Mouse (Mus musculus) left cerebral cortex, adult 2 months (tissue): Measurements from ENCODE around the gene Hectd4. TPM values are rescaled to one million over a fixed set of nuclear protein-coding genes. Genes with fewer than 3 reads are reported as not detected.

Source experiments
- DNase-seq, 2 experiments: peaks; one replicate each; pipeline ENCODE4 v3.0.0; 2021 to 2022; ENCODE audit warnings: low spot score in 2 of 2, mixed read lengths in 1 of 2; ENCODE audit errors: extremely low spot score in 1 of 2
- H3K27ac ChIP-seq: fragments of 200-600 bp; 2 replicates; pipeline ENCODE4 v1.8.1; 2022
- H3K4me3 ChIP-seq: fragments of 200-600 bp; 2 replicates; pipeline ENCODE4 v1.8.1; 2022
- CTCF ChIP-seq: fragments of 200-600 bp; IDR thresholded peaks from 2 replicates; pipeline ENCODE4 v1.8.1; 2022; ENCODE audit warnings: antibody characterized with exemption, mild to moderate bottlenecking, moderate library complexity
- intact Hi-C: fragments of 180-260 bp; cut with DNase I; formaldehyde crosslinking; loops from one replicate; pipeline ENCODE4 v1.15.1; 2025
- total RNA-seq, 2 experiments: library from RNA; stranded (reverse); gene quantifications; 2 replicates each; pipeline ENCODE4 v1.2.3; 2021

The Hectd4 gene
- total RNA-seq, 2 experiments from 2014 or later, result 186 to 205 TPM

DNA sequence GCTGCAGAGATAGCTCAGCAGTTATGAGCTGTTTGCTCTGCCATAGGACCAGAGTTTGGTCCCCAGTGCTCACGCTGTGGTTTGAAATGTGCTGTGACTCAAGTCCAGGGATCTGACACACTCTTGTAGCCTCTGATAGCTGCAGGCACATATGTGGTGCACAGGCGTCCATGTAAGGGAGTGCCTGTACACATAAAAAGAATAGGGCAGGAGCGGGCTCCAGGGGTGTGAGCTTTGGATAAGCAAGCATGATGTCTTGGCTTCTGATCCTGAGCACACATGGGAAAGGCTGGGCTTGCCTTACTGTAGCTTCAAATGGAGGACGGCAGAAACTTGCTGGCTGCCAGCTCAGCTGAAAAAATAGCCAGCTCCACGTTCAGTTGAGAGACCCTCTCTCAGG is 175.6 kb downstream of the Hectd4 start:
- DNase-seq, result no peak
- no peak overlapping the region for H3K4me3 ChIP-seq
- intact Hi-C loops, result no loop called here
- TF ChIP-seq CTCF, result no peak
- no peak overlapping the region for H3K27ac ChIP-seq

DNA sequence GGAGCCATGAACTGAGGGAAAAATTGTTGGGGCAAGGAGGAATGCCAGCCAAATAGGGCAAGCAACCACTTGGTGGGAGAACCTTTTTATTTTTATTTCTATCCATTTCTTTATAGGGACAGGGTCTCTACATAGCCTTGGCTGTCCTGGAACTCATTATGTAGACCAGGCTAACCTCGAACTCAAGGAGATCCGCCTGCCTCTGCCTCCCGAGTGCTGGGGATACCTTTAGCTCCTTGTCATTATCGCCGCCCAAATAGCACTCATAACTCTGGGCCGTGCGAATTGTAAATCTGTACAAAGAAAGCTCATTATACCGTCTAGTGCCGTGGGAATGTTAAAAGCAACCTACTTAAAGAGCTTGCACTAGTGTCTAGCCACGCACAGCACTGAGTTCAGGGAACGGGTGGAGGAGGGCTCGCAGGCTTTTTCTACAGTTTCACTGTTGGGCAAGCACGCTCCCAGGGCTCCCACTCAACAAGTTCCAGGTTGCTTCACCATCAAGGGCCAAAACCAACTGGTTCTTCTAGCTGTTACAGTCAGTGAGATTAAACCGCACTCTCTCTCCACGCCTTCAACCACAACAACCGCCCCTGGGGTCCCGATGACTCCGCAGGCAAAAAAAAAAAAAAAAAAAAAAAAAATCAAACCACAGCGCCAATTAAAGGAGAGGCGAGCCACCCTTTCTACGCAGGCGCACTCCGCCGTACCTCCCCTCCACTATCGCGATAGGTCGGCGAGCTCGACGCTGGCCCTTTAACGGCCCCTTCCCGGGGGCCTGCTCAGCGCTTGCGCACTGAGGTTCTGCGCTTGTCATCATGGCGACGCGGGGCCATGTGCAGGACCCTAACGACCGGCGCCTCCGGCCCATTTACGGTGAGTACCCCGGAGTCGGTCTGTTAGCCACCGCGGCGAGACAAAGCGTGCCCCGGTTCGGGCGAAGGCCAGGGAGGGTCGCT is 177.4 kb downstream of the Hectd4 start, which contains the start of gene Naa25:
Gene Naa25, plus strand, starts transcription at position 750 of the 959 bp plus-strand sequence.
- peak within 1 kb of the TSS; percentile 89 for H3K27ac ChIP-seq
- no peak for TF ChIP-seq CTCF
- peak; percentile 92 for DNase-seq
- H3K4me3 ChIP-seq, result peak within 1 kb of the TSS; percentile 77
- intact Hi-C loops, result no loop called here

DNA sequence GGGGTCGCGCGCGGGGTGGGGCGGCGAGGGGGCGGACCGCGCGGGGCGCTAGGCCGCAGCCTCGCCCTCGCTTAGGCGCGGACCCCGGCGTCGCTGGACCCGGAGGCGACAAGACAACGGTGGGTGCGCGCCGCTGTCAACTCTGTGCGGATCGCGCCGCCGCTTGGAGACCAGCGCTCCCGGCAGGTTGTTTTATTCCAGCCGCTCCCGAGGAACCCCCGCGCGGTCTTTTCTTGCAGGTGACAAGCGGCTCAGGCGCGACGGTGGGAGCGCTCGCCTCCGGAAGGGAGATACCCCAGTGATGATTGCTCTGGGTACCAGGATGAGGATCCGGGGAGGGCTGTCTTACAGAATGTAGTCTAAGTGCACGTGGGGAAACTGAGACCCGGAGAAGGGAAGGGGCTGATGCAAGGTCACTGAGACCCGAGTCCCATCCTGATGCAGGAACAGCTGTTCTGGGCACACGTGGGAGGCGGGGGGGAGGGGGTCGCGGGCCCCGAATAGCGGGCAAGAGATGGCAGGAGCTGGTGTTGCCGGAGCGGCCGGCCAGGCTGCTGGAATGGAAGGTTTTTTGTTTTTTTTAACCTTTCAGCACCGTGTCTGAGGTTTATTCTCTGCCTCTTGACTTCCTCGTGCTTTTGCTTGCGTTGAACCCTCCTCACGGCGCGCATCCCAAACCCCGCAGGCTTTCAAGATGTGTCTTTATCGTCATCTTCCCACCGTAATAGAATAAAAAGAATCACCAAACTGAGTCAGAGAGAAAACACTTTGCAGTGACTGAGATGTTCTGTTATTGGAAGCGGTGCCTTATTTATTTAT is 178.3 kb downstream of the Hectd4 start:
- intact Hi-C loops, result no loop called here
- Histone ChIP-seq H3K27ac (peak overlapping the region; percentile 89), H3K4me3 (peak overlapping the region; percentile 77)
- peak in 1 of 2 experiments; percentile 40 for DNase-seq
- no peak for TF ChIP-seq CTCF

DNA sequence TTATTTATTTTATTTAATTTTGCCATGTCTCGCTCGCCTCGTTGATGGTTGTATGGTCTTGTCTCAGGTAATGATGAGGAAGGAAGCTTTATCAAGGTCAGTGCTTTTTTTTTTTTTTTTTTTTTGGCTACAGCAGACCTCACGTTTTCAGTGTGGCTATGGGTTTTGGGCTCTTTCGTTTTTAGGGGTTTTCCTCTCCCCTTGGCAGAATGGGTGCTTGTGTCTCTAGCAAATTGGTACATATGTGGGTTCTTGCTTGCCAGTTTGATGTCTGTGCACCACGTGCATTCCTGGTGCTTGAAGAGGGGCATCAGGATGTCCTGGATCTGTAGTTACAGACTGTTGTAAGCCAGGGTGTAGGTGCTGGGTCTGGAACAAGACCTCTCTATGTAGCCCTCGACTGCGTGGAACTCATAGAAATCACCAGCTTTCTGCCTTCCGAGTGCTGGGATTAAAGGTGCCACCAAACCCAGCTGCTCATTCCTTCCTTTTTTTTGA is 179.0 kb downstream of the Hectd4 start:
- no peak for TF ChIP-seq CTCF
- intact Hi-C loops, result no loop called here
- peak overlapping the region; percentile 77 for H3K4me3 ChIP-seq
- no peak overlapping the region for H3K27ac ChIP-seq
- DNase-seq, result no peak

DNA sequence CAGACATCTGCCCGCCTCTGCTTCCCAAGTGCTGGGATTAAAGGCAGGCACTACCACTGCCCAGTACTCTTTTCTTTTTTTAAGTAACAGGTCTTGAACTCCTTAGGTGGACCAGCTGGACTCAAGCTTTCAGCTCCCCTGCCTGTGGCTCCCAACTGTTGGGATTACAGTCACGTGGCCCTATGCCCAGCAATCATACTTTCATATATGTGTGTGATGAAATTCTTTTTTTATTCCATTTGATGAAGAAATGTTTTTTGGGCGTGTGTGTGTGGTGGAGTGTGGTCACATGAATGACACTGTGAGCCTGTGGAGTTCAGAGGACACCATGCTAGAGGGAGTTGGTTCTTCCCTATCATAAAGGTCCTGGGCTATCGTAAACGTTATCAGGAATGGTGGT is 179.5 kb downstream of the Hectd4 start:
- no peak for TF ChIP-seq CTCF
- intact Hi-C loops, result no loop called here

DNA sequence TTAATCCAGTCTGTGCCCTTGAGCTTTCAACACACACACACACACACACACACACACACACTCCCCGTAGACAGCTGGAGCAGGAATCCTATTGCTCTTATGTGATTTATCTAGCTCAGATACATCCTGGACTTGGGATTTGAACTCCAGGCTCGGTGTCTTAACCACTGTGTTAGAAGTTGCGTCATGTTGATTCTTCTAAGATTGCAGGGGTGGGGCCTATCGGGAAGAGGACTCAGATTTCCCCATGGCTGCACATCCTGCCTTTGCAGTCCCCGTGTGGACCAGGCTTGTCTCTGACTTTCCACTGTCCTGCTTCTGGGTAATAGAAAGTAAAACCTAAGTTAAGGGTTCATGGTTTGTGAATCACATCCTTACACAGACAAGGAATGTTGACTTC is 180.0 kb downstream of the Hectd4 start:
- Histone ChIP-seq H3K27ac (no peak overlapping the region), H3K4me3 (no peak overlapping the region)
- no peak for TF ChIP-seq CTCF
- intact Hi-C loops, result no loop called here
- no peak for DNase-seq

More for the DNA sequence above, 179.5 kb downstream of the Hectd4 start:
- no peak for DNase-seq
- Histone ChIP-seq H3K4me3 (no peak overlapping the region), H3K27ac (no peak overlapping the region)

DNA sequence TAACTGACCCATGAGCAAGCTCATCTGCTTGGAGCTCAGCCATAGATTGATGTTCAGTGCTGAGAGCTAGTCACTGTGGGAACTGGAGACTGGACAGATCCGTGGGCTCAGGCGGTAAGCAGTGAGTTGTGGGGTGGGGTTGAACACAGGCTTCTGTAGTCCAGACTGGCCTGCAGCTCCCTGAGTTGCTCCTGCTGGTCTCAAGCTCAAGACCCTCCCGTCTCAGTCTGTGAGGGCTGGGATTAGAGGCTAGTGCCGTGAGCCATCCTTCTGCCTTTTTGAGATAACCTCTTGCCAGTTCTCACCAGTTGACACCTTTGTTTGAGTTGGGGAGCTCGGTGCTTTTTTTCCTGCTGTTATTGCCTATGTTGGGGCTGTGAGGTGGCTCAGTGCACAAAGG is 180.8 kb downstream of the Hectd4 start:
- no peak overlapping the region for H3K4me3 ChIP-seq
- intact Hi-C loops, result no loop called here
- DNase-seq, result no peak
- TF ChIP-seq CTCF, result no peak
- no peak overlapping the region for H3K27ac ChIP-seq

DNA sequence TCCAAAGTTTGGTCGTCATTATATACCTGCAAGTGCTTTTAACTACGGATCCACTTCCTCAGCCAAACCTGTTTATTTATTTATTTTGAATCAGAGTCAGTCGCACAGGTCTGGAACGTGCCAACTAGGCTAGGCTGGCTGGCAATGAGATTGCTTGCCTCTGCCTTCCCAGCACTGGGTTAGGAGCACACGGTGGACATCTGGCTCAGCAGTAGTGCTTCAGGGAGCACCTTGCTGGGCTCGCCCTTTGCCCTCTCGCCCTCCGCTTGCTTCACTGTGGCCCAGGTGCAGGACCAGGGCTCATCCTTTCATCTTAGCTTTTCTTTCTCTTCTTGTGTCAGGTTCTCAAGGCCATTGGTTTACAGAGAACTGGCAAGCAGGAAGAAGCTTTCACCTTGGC is 187.8 kb downstream of the Hectd4 start:
- DNase-seq, result no peak
- H3K27ac ChIP-seq, result no peak overlapping the region
- H3K4me3 ChIP-seq, result no peak overlapping the region
- intact Hi-C loops, result no loop called here
- no peak for TF ChIP-seq CTCF

DNA sequence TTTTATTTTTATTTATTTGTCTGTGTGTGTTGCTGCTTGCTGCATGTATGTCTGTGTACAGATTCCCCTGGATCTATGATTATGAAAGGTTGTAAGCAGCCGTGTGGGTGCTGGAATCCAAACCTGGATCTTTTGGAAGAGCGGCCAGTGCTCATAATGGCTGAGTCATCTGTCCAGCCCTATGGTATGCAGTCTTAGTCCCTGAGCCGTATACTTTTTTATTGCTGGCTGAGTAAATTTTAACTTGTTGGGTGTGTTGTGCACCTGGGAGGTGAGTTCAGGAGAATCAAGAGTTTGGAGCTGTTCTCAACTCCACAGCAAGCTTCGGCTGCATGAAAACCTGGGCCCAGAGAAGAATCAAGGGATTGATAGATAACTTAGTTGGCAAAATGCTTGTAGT is 191.0 kb downstream of the Hectd4 start:
- DNase-seq, result no peak
- Histone ChIP-seq H3K4me3 (no peak overlapping the region), H3K27ac (no peak overlapping the region)
- intact Hi-C loops, result no loop called here
- TF ChIP-seq CTCF, result no peak

Other genes with a start within 250 kb of the Hectd4 start
- 100 to 1,000 TPM; 329 to 347 TPM for gene Rph3a, start 210.1 kb upstream of the Hectd4 start, total RNA-seq
- gene Ptpn11, start 28.8 kb upstream of the Hectd4 start, total RNA-seq, result 10 to 100 TPM; 95.4 to 96.8 TPM
- 100 to 1,000 TPM; 412 to 420 TPM for gene Rpl6, start 15.7 kb upstream of the Hectd4 start, total RNA-seq
- 10 to 100 TPM; 78.9 to 81.2 TPM for gene Trafd1, start 165.4 kb downstream of the Hectd4 start, total RNA-seq
- 10 to 100 TPM; 42.9 to 43.3 TPM for gene Naa25, start 177.7 kb downstream of the Hectd4 start, total RNA-seq
- gene Tmem116, start 231.7 kb downstream of the Hectd4 start, total RNA-seq, result 1 to 10 TPM; 7.5 to 8.7 TPM
- 100 to 1,000 TPM; 129 to 136 TPM for gene Erp29, start 232.3 kb downstream of the Hectd4 start, total RNA-seq